Mouse (Mus musculus) B cell, adult 67 days (primary cell): ENCODE results near the gene Cd93. TPM values are rescaled to one million over a fixed set of nuclear protein-coding genes. Genes with fewer than 3 reads are reported as not detected.

Experiments used
- total RNA-seq, 2 experiments: library from RNA; stranded (reverse); gene quantifications; 4 replicates each; pipeline ENCODE4 v1.2.4; 2023

The Cd93 gene
- 1 to 10 TPM; 7.7 to 9.1 TPM for total RNA-seq

GRCm38 (mm10) chr2:148443249-148443958 lies at the start of gene Cd93:
Gene Cd93, minus strand, starts transcription at chr2:148443563.

GRCm38 (mm10) chr2:148407870-148408760 lies 35.2 kb downstream of the Cd93 start, which contains the start of gene Thbd:
Gene Thbd, minus strand, starts transcription at chr2:148408188.

GRCm38 (mm10) chr2:148395131-148396051 lies 48.0 kb downstream of the Cd93 start, which contains the start of gene Sstr4:
Gene Sstr4, plus strand, starts transcription at chr2:148395344.

Other genes starting within 250 kb of the Cd93 start
- gene Sstr4, start 48.2 kb downstream of the Cd93 start, total RNA-seq = not detected
- 1 to 10 TPM in 1 of 2 experiments, under 1 TPM in 1; 0.95 to 1.4 TPM for gene Thbd, start 35.4 kb downstream of the Cd93 start, total RNA-seq
- 10 to 100 TPM; 17.8 to 21.2 TPM for gene Nxt1, start 229.0 kb upstream of the Cd93 start, total RNA-seq
- 10 to 100 TPM; 10.6 to 12.8 TPM for gene Gzf1, start 237.5 kb upstream of the Cd93 start, total RNA-seq